Mouse (Mus musculus): ENCODE measurements at regions not wholly inside any gene's neighbourhood (a gene's known extent, or its start where the extent isn't known, plus 50 kb on each side); places are given as distances from the start of the nearest gene placed in this dataset.

DNA sequence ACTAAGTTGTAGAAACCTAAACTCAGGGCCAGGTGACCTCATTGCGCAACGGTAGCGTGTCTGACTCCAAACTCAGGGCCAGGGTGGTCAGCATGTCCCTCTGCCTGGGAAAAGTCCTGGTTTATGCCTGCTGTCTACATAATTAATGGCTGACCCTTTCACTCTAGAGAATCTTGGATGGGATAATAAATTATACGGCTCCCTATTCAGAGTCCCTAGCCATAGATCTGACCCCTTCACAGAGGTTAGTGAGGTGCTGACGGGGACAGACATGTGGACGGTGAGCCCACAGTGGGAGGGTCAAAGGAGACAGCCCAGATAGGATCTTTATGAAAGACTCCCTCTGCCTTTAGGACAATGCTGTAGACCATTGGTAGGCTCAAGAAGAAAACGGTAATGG lies 94.7 kb upstream of the Ccnd2 start:
- TF ChIP-seq CTCF (IDR thresholded peaks at IDR 0.05; ENCODE audit: extremely low read depth, insufficient read length, insufficient replicate concordance, low read depth, low read length) = no peak
- TF ChIP-seq POLR2A (IDR thresholded peaks at IDR 0.05; ENCODE audit: low read depth, low read length) = no peak
- Histone ChIP-seq H3K27ac (ENCODE audit: insufficient read depth, low read depth, low read length) (no peak overlapping the region), H3K4me3 (ENCODE audit: low read depth, low read length) (no peak overlapping the region), H3K27me3 (ENCODE audit: control insufficient read depth, insufficient read depth, low read length) (no peaks in the 10 kb centered on the region), H3K36me3 (ENCODE audit: control insufficient read depth, insufficient read depth, low read length) (no peaks in the 10 kb centered on the region), H3K4me1 (ENCODE audit: control insufficient read depth, insufficient read depth, insufficient read length, low read length) (peaks cover 23% of the 10 kb centered on the region; the same call in 1 of the 2 replicates)
- WGBS = 90% methylated on average over 7 of the region's 7 CpGs

DNA sequence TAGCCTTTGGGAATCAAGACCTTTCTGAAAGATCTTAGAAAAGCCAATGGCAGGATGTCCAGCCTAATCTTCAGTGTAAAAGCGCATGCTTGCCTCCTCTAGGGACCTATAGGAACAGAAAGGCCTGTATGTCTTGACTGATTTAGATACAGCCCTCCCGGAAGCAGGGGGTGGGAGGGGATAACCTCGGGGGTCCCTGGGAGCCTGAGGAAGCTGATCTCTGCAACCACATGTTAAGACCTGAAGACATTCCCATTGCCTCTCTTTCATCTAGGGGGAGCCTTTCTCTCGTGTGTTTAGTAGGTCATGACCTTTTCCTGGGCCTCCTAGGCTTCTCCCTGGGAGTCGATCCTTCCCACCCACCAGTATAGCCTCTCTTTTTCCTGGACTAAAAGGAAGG lies 95.3 kb upstream of the Ccnd2 start:
- 69% methylated on average over 5 of the region's 5 CpGs for WGBS
- no peaks in the 10 kb centered on the region for H3K27me3 ChIP-seq (ENCODE audit: control insufficient read depth, insufficient read depth, low read length)
- no peak overlapping the region for H3K27ac ChIP-seq (ENCODE audit: insufficient read depth, low read depth, low read length)
- H3K4me1 ChIP-seq (ENCODE audit: control insufficient read depth, insufficient read depth, insufficient read length, low read length) = peaks cover 29% of the 10 kb centered on the region; the same call in 1 of the 2 replicates
- no peak overlapping the region for H3K4me3 ChIP-seq (ENCODE audit: low read depth, low read length)
- TF ChIP-seq POLR2A (IDR thresholded peaks at IDR 0.05; ENCODE audit: low read depth, low read length) (no peak), CTCF (IDR thresholded peaks at IDR 0.05; ENCODE audit: extremely low read depth, insufficient read length, insufficient replicate concordance, low read depth, low read length) (no peak)
- H3K36me3 ChIP-seq (ENCODE audit: control insufficient read depth, insufficient read depth, low read length) = no peaks in the 10 kb centered on the region

DNA sequence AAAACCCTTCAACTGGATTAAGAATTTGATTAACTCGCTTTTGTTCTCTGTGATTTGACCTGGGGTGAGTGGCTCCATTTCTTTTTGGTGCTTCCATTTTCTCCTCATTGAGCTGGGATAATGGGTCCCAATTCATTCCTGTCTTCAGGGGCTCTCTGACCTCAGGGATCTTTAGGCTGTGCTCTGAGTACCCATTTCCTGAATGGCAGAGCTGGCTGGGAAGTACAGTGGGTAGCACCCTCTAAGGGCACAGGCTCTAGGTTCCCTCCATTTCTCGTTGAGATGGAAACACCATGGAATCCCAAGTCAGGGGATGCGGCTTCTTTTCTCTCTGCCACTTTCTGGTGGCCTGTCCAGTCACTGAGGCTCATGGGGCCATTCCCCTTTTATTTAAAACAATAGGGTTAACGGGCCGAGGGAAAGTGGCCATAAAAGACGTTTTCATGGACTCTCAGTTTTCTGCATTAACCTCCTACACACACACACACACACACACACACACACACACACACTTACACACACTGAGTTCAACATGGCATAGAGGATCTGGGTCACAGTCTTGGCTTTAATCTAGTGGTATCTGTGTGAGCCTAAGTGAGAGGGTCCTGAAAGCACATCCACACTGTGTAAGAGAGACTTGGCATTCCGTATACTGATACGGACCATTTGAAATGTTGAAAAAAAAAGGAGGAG lies 98.3 kb upstream of the Ccnd2 start:
- WGBS = 76% methylated on average over 8 of the region's 8 CpGs
- no peak for TF ChIP-seq CTCF (IDR thresholded peaks at IDR 0.05; ENCODE audit: extremely low read depth, insufficient read length, insufficient replicate concordance, low read depth, low read length)
- no peak for TF ChIP-seq POLR2A (IDR thresholded peaks at IDR 0.05; ENCODE audit: low read depth, low read length)
- Histone ChIP-seq H3K4me3 (ENCODE audit: low read depth, low read length) (no peak overlapping the region), H3K27me3 (ENCODE audit: control insufficient read depth, insufficient read depth, low read length) (no peaks in the 10 kb centered on the region), H3K36me3 (ENCODE audit: control insufficient read depth, insufficient read depth, low read length) (no peaks in the 10 kb centered on the region), H3K4me1 (ENCODE audit: control insufficient read depth, insufficient read depth, insufficient read length, low read length) (peaks cover 27% of the 10 kb centered on the region; the same call in 1 of the 2 replicates), H3K27ac (ENCODE audit: insufficient read depth, low read depth, low read length) (no peak overlapping the region)

DNA sequence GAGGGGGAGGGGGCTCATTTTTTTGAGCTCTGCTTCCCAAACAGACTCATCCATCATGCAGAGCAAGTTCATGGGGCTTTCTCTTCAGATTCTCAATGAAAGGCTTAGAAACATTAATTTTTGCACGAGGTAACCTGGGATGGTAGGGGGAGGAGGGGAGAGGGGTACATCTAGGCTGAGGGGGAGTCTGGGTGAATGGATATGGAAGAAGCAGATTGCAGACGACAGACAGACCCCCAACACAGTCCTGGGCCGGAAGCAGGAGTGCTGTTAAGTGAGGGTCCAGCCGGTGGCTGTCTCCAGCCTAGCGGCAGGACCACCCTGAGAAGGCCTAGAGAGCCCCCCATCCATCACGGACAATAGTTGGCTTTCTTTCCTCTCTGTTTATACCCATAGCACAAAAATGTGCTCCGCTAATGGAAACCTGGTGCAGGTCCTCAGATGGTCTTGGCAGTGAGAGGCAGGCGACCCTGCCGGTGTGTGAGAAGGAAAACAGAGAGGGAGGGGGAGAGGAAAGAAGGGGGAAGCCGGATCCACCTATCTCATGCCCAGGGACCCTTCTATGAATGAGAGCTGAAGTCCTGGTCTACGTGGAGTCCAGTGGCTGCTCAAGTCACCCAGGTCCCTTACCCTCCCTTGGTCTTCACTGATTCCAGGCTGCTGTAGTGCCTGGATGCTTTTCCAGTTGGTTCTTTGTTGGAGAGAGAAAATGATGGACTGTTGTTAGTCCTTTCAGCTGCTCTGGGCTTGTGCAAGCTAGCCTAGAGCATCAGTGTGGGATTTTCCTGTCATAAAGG lies 99.1 kb upstream of the Ccnd2 start:
- peaks cover 26% of the 10 kb centered on the region; the same call in 1 of the 2 replicates for H3K4me1 ChIP-seq (ENCODE audit: control insufficient read depth, insufficient read depth, insufficient read length, low read length)
- H3K36me3 ChIP-seq (ENCODE audit: control insufficient read depth, insufficient read depth, low read length) = no peaks in the 10 kb centered on the region
- no peaks in the 10 kb centered on the region for H3K27me3 ChIP-seq (ENCODE audit: control insufficient read depth, insufficient read depth, low read length)
- no peak overlapping the region for H3K27ac ChIP-seq (ENCODE audit: insufficient read depth, low read depth, low read length)
- H3K4me3 ChIP-seq (ENCODE audit: low read depth, low read length) = no peak overlapping the region
- TF ChIP-seq CTCF (IDR thresholded peaks at IDR 0.05; ENCODE audit: extremely low read depth, insufficient read length, insufficient replicate concordance, low read depth, low read length) = no peak
- TF ChIP-seq POLR2A (IDR thresholded peaks at IDR 0.05; ENCODE audit: low read depth, low read length) = no peak
- WGBS = 69% methylated on average over 11 of the region's 11 CpGs

DNA sequence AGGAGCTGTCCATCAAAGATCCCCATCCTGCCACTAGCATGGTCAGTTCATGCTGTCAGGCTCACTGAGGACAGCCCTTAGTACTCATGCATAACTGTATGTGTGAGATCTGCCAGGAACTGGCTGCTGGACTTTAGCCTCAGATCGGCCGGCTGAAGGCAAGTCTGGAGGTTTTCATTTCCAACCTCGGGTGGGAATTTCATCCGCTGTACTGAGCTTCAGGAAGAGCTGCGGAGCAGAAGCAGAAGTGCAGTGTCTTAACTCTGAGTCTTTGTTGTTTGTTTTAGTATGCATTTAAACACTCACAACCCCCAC lies 99.6 kb upstream of the Ccnd2 start:
- Histone ChIP-seq H3K4me1 (ENCODE audit: control insufficient read depth, insufficient read depth, insufficient read length, low read length) (peaks cover 23% of the 10 kb centered on the region; the same call in 1 of the 2 replicates), H3K4me3 (ENCODE audit: low read depth, low read length) (no peak overlapping the region), H3K36me3 (ENCODE audit: control insufficient read depth, insufficient read depth, low read length) (no peaks in the 10 kb centered on the region), H3K27me3 (ENCODE audit: control insufficient read depth, insufficient read depth, low read length) (no peaks in the 10 kb centered on the region), H3K27ac (ENCODE audit: insufficient read depth, low read depth, low read length) (no peak overlapping the region)
- TF ChIP-seq POLR2A (IDR thresholded peaks at IDR 0.05; ENCODE audit: low read depth, low read length) (no peak), CTCF (IDR thresholded peaks at IDR 0.05; ENCODE audit: extremely low read depth, insufficient read length, insufficient replicate concordance, low read depth, low read length) (no peak)
- WGBS = 7% methylated on average over 5 of the region's 5 CpGs

DNA sequence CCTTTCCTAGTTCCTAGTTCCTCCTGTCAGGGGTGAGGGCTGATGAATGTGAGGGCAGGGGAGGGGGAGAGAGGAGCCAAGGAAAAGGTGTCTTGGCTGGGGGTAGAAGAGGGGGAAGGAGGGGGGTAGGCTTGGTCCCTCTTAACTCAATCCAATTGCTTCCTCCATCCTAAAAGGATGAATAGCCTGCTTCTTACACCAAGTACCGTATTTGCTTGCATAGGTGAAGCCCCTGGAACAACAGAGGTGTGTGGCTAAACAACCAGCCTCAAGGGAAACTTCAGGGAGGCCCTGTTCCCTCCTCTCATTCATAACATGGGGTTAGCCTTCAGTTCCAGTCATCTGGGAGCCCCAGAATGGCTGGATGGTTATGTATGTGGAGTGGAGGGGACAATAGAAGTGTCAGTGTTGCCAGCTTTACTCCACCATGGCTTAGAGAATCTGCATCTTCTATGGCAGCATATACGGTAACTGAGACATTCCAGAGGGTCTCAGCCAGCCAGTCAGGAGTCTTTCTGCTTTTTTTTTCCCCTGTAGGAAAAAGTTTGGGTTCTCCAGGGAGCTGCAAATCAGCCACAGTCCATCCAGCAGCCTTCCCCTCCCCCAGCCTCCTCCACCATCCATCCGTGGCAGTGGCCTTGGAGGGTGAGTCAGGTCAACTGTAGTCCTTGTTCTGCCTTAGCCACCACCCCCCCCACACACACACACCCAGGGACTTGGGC lies 100.2 kb upstream of the Ccnd2 start:
- Histone ChIP-seq H3K4me1 (ENCODE audit: control insufficient read depth, insufficient read depth, insufficient read length, low read length) (peaks cover 20% of the 10 kb centered on the region; the same call in 1 of the 2 replicates), H3K27ac (ENCODE audit: insufficient read depth, low read depth, low read length) (no peak overlapping the region), H3K27me3 (ENCODE audit: control insufficient read depth, insufficient read depth, low read length) (no peaks in the 10 kb centered on the region), H3K36me3 (ENCODE audit: control insufficient read depth, insufficient read depth, low read length) (no peaks in the 10 kb centered on the region), H3K4me3 (ENCODE audit: low read depth, low read length) (no peak overlapping the region)
- TF ChIP-seq CTCF (IDR thresholded peaks at IDR 0.05; ENCODE audit: extremely low read depth, insufficient read length, insufficient replicate concordance, low read depth, low read length) = no peak
- TF ChIP-seq POLR2A (IDR thresholded peaks at IDR 0.05; ENCODE audit: low read depth, low read length) = no peak
- 57% methylated on average over 3 of the region's 3 CpGs for WGBS

DNA sequence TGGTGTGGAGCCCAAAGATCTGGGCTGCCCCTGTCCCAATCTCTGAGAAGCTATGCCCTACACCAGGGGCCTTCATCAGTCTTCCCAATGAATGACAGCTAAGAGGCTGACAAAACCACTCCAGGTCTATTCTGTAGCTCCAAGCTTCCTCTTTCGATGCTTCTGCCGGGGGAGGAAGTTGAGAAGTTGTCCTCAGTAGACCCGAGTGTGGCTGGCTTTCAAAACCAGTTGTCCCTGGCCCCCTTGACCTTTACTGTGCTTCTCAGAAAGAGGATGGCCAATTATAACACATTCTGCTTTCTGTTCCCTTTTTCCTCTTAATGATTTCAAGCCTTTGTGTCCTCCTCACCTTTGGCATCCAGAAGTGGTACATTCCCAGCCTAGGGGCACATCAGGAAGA lies 101.9 kb upstream of the Ccnd2 start:
- H3K27me3 ChIP-seq (ENCODE audit: control insufficient read depth, insufficient read depth, low read length) = no peaks in the 10 kb centered on the region
- TF ChIP-seq POLR2A (IDR thresholded peaks at IDR 0.05; ENCODE audit: low read depth, low read length) = no peak
- TF ChIP-seq CTCF (IDR thresholded peaks at IDR 0.05; ENCODE audit: extremely low read depth, insufficient read length, insufficient replicate concordance, low read depth, low read length) = no peak
- 67% methylated on average over 3 of the region's 3 CpGs for WGBS
- no peaks in the 10 kb centered on the region for H3K36me3 ChIP-seq (ENCODE audit: control insufficient read depth, insufficient read depth, low read length)
- H3K4me3 ChIP-seq (ENCODE audit: low read depth, low read length) = no peak overlapping the region
- no peak overlapping the region for H3K27ac ChIP-seq (ENCODE audit: insufficient read depth, low read depth, low read length)
- H3K4me1 ChIP-seq (ENCODE audit: control insufficient read depth, insufficient read depth, insufficient read length, low read length) = peaks cover 20% of the 10 kb centered on the region; the same call in 1 of the 2 replicates

Measured in small intestine, adult 2 months (tissue).